Mouse (Mus musculus): ENCODE results near the gene Plxdc1. TPM values are rescaled to one million over a fixed set of nuclear protein-coding genes. Genes with fewer than 3 reads are reported as not detected.

Plxdc1 gene
- total RNA-seq, 2 experiments from 2014 or later = 8.3 to 10.7 TPM

Small RNA genes within 50 kb of the gene (microRNA-seq; reads per million reads assigned to microRNA genes)
- gene Gm22461 (0 reads per million in 2 experiments), gene Gm27597 (0 reads per million in 2 experiments)

Other genes starting within 250 kb of the Plxdc1 start
- 10 to 100 TPM; 46.8 to 49.7 TPM for gene Pip4k2b, start 241.7 kb downstream of the Plxdc1 start, total RNA-seq (2021)
- gene Cwc25, start 219.9 kb downstream of the Plxdc1 start, total RNA-seq (2021) = 1 to 10 TPM; 8.4 to 9.7 TPM
- gene 1700001P01Rik, start 210.5 kb downstream of the Plxdc1 start, total RNA-seq (2021) = not detected
- 100 to 1,000 TPM; 793 to 832 TPM for gene Rpl23, start 204.0 kb downstream of the Plxdc1 start, total RNA-seq (2021)
- 10 to 100 TPM; 46.3 to 68.4 TPM for gene Lasp1, start 187.4 kb downstream of the Plxdc1 start, total RNA-seq (2021)
- 1 to 10 TPM in 1 of 2 experiments, under 1 TPM in 1; 0.95 to 1.1 TPM for gene B230217C12Rik, start 145.7 kb downstream of the Plxdc1 start, total RNA-seq (2021)
- gene Fbxo47, start 102.3 kb downstream of the Plxdc1 start, total RNA-seq (2021) = under 1 TPM; 0.31 to 0.56 TPM
- 1 to 10 TPM in 1 of 2 experiments, under 1 TPM in 1; 0.82 to 1.8 TPM for gene Arl5c, start 9.7 kb upstream of the Plxdc1 start, total RNA-seq (2021)
- 100 to 1,000 TPM; 313 to 347 TPM for gene Cacnb1, start 36.6 kb upstream of the Plxdc1 start, total RNA-seq (2021)
- gene Rpl19, start 40.3 kb upstream of the Plxdc1 start, total RNA-seq (2021) = 100 to 1,000 TPM; 848 to 925 TPM
- under 1 TPM; 0.26 to 0.36 TPM for gene Stac2, start 67.0 kb upstream of the Plxdc1 start, total RNA-seq (2021)
- gene Fbxl20, start 164.0 kb upstream of the Plxdc1 start, total RNA-seq (2021) = 10 to 100 TPM; 14.8 to 15.2 TPM
- gene Med1, start 206.8 kb upstream of the Plxdc1 start, total RNA-seq (2021) = 10 to 100 TPM; 23.7 to 26.2 TPM
- gene Cdk12, start 216.6 kb upstream of the Plxdc1 start, total RNA-seq (2021) = 10 to 100 TPM; 16.6 to 25.1 TPM